Mouse (Mus musculus): ENCODE measurements around the gene Trip12.

The Trip12 gene

DNA sequence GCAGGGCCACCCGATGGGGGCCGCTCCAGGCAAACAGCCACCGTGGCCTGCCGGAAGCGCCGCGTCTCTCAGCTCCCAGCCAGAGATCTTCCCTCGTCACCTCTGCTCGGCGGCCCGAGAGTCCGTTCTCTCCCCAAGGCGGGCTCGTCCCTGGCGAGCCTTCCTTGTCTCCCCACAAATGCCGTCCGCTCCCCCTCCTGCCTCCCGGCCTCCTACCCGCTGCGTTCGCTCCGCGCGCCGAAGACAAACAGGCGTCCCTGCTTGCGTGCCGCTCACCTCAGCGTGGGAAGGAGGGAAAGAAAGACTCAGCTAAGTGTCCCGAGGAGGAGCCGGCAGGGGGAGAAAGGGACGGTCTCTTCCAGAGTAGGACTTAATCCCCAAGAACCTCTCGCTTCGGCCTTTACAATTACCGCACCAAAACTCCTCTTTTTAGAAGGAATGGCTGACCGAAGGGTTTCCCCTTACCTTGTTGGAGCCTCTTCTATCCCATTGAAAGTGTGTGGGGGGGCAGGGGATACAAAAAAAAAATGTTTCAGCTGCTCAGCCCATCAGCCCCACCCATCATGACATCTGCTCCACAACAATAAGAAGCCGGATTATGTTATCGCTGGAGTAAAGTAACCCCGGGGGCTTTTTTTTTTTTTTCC lies at the start of gene Trip12:
Gene Trip12 (minus strand): TSS at position 499 of the 647 bp plus-strand sequence.
- DNase-seq (ENCODE audit: low read depth, low spot score), result peak; percentile 86

DNA sequence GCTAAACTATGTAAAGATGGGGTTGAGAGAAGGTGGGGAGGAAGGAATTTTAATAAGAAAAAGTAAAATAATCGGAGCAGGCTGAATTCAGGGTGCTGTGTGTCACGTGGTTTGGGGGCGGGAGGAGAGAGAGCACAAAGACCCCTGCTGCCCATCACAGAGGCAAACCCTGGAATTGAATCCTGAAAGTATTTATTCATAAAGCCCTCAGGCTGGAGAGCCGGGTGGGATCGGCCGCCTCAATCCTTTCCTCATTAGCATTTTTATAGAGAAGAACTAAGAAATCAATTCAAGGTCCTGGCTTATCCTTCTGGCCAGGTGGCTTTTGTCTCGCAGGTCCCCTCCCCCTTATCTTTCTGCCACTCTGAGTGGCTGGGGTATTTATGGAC lies 49.7 kb upstream of the Trip12 start:
- DNase-seq (ENCODE audit: low read depth, low spot score), result peak; percentile 84

- DNase-seq (ENCODE audit: low read depth, low spot score), result no peak
Observed at GRCm38 (mm10) chr1:84889330-84890004, 49.2 kb upstream of the Trip12 start.

DNA sequence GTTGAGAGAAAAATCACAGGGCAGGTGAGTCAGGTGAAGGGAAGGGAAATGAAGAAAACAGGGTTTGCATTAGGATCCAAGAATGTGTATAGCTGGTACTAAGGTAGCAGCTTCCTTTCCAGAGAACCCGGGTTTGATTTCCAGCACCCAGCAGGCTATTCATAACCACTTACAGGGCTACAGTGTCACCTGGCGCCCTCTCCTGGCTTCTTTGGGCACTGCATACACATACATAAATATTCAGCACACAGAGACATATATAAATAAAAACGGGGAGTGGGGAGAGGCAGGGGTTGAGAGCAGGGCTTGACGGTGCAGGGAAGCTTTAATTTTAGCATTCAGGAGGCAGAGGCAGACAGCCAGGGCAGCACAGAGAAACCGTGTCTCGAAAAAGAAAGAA lies 45.6 kb upstream of the Trip12 start:
- DNase-seq (ENCODE audit: low read depth, low spot score), result peak; percentile 81

DNA sequence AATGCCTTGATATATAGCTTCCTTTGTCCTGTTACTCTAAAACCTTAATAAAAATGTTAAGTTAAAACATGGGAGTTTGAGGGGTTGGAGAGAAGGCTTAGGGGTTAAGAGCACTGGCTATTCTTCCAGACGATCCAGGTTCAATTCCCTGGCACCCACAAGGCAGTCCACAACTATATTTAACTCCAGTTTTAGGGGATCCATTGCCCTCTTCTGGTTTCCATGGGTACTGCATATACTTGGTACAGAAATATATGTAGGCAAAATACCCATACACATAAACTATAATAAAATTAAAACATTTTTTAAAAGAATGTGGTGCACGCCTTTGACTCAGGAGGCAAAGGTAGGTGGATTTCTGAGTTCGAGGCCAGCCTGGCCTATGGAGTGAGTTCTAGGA lies 44.9 kb upstream of the Trip12 start:
- peak; percentile 67 for DNase-seq (ENCODE audit: low read depth, low spot score)

DNA sequence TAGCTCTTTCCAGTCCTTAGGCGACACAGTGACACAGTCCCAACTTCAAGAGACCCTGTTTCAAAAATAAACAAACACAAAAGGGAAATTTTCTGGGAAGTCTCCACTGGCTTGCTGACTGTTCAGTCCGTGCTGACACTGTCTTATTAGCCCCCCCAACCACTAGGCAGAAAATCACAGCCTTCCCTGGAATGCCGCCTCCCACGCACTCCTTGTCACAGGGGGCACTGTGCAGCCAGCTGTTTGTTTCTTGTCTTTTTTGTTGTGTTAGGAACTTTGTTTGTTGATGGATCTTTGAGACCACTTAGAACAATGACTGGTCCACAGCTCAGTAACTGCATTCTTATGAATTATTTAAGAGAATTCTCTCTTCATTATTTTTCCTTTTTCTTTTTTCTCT lies 43.6 kb upstream of the Trip12 start:
- DNase-seq (ENCODE audit: low read depth, low spot score), result no peak

- DNase-seq (ENCODE audit: low read depth, low spot score), result no peak
Observed at GRCm38 (mm10) chr1:84882937-84883336, 42.6 kb upstream of the Trip12 start.

- DNase-seq (ENCODE audit: low read depth, low spot score), result peak; percentile 79
Observed at GRCm38 (mm10) chr1:84882066-84882532, 41.8 kb upstream of the Trip12 start.

DNA sequence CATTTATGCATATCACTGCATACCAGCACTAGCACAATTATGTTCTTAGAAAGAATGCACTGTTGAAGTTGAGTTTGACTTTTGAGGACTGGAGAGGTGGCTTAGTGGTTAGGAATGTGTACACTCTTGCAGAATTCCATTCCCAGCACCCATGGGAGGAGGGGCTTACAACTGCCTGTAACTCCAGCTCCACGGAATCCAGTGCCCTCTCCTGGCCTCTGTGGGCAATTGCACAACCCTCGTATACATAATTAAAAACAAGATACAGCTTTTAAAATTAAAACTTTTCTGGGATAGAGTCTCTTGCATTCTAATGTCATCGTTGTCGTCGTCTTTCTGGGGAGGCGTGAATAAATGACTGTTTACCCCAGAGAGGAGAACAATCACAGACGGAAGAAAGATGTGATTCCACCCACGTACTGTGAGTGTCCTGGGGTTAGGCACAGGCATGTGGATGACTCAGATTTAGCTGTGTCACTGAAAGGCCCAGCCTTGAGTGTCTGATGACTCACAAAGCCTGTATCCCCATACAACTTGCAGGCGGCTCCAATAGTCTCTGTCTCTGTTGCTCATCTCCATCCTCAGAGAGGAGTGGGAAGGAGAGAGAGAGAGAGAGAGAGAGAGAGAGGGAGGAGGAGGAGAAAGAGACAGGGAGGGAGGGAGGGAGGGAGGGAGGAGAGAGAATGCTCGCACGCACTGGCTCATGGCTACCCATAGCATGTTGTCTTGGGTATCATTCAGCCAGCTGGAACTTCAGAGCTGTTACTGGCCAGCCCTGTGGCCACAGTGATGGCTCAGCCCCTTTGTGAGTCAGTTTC lies 41.1 kb upstream of the Trip12 start:
- peak; percentile 93 for DNase-seq (ENCODE audit: low read depth, low spot score)

DNA sequence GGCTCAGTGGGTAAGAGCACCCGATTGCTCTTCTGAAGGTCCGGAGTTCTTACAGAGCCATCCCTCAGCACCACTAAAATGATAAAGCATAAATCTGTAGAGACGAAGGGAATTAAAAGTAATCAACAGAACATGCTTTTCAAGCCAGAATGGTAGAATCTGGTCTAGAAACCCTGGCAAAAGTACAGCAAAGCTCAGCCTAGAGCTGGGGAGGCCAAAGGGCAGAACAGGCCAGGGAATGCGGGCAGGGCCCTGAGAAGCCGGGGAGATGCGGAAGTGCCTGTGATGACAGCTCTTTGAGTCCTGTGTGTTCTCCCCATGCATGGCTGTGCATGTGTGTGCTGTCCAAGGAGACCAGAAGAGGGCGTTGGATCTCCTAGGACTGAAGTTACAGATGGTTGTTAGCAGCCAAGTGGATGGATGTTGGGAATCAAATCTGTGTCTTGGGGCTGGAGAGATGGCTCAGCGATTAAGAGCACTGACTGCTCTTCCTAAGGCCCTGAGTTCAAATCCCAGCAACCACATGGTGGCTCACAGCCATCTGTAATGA lies 39.3 kb upstream of the Trip12 start:
- peak; percentile 93 for DNase-seq (ENCODE audit: low read depth, low spot score)

- DNase-seq (ENCODE audit: low read depth, low spot score), result no peak
Observed at GRCm38 (mm10) chr1:84877590-84877989, 37.3 kb upstream of the Trip12 start.

DNA sequence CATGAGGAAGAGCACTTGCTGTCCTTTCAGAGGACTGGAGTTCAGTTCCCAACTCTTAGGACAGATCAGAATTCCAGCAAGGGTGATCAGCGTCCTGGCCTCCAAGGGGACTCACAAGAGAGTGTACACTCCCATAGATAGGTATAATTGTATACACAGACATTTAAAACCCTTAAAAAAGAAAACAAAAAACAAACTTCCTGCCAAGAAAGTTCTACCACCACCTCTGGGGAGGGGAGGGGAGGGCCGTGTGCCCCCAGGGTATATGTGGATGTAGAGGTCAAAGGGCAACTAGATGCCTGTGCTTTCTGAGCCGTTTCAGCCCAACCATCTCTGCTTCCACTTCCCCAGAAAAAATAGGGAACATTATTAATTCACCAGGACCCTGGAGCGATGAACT lies 32.6 kb upstream of the Trip12 start:
- peak; percentile 67 for DNase-seq (ENCODE audit: low read depth, low spot score)

DNA sequence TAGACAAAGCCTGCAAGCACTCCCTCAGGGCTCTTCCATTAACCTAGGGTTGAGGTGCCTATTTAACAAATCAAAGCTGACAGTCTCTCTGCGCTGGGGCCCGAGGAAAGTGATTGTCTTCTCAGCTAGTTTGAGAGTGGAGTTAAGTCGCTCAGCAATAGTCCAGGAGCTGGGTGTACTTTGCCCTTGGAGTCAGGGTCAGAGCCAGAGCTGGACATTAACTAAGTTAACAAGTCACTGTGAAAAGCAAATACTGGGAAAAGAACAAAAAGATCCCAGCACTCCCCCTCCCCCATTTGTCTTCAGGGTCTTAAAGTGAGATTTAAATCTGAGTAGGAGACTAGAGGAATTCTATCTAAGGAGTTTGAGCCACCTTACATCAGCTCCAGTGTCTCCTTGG lies 31.8 kb upstream of the Trip12 start:
- peak; percentile 93 for DNase-seq (ENCODE audit: low read depth, low spot score)

GRCm38 (mm10) chr1:84871131-84871530 lies 30.8 kb upstream of the Trip12 start:
- no peak for DNase-seq (ENCODE audit: low read depth, low spot score)

DNA sequence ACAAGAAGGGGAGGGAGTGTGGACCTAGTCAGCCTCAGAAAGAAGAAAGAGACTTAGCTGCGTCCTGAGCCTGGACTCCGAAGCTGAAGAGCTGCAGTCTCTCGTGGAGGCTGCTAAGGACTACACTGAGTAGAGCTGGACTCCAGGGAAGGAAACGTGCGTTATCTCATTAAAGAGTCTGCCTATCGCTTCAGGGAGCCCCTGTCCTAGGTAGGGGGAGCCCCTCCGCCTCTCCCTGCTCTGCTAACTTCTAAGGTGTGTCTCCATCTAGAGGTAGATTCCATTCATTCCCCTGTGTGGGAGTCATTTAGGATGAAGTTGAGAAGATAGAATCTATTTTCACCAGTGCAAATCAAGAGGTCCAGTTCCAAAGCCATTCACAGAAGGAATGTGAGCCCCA lies 29.2 kb upstream of the Trip12 start:
- peak; percentile 66 for DNase-seq (ENCODE audit: low read depth, low spot score)

- peak; percentile 79 for DNase-seq (ENCODE audit: low read depth, low spot score)
Observed at GRCm38 (mm10) chr1:84868841-84869240, 28.5 kb upstream of the Trip12 start.

DNA sequence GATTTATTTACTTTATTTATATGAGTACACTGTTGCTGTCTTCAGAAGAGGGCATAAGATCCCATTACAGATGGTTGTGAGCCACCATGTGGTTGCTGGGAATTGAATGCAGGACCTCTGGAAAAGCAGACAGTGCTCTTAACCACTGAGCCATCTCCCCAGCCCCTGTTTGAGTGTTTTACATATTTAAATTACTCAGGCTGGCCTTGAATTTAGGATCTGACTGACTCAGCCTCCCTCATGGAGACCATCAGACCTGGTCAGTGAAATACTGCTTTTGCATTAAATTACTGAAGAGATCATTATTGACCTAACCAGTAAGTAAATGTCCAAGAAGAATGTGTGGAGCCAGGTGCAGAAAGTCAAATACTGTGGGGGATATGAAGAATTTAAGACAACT lies 28.0 kb upstream of the Trip12 start:
- no peak for DNase-seq (ENCODE audit: low read depth, low spot score)

DNA sequence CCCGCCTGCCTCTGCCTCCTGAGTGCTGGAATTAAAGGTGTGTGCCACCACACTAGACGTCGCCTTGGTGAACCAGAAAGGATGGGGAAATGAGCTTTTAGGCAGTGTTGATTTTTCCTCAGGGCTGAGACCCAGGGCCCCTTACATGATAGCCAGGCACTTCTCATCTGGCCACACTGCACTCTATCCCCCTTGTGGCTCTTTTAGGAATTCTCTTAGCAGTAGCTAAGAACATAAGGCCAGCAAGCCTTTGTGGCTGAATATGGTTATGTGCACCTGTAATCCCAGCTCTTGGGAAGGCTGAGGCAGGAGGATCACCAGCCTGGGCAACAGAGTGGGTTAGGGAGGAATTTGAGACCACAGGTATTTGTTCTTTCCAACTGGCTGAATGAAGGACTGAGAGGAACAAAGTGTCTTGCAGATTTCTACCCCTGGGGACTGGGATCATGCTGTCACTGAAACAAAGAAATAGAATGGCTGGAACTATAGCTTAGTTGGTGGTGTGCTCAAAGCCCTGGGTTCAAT lies 26.5 kb upstream of the Trip12 start:
- DNase-seq (ENCODE audit: low read depth, low spot score), result peak; percentile 85

DNA sequence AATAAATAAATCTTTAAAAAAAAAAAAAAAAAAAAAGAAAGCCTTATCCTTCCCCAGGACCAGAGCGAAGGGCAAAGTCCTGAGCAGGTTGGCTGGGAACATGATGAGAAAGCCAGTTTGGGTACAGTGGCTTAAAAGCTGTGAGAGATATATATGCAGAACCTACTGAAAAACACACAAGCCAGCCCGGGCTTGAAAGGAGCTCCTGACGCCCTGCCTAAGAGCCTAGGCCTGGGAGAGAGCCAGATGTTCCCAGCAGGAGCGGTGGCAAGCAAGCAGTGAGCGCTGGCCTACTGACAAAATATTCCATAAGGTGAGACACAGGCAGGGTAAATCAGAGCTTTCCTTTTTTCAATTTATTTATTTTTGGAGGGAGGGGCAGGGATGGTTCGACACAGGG lies 25.9 kb upstream of the Trip12 start:
- DNase-seq (ENCODE audit: low read depth, low spot score), result no peak

DNA sequence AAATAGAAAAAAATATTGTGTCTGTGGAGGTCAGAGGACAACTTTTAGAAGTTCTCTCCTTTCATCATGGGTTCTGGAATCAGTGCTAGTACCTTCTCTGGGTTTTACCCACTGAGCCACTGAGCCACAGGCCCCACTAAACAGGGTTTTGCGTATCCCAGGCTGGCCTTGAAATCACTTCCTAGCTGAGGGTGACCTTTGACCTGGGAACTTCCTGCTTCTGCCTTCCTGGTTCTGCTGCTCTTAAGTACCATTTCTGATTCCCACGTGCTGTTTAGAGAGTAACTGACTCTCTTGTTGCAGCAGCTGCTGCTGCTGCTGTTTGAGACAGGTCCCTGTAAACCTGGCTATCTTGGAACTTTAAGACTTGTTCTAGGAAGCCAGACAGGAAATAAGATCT lies 24.3 kb upstream of the Trip12 start:
- DNase-seq (ENCODE audit: low read depth, low spot score), result peak; percentile 56

DNA sequence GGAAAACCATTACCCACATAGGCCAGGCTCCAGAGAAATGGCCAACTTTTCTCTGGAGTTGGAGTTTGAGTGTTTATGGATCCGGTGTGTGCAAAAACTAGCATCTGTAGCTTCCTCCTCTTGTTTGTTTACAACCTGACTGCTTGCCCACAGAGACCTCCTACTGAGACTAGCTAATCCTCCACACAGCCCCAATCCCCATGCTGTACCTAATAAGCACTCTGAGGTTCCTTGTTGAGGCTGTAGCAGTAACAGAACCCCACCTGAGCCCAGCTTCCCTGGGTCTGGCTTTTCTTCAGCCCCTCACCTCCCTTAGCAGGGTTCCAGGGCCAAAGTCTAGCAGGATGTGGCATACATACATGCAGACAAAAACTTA lies 20.9 kb upstream of the Trip12 start:
- DNase-seq (ENCODE audit: low read depth, low spot score), result peak; percentile 60

Measured in ZHBTc4 (cell line).